ENCODE assay signal across 21 mouse cellular contexts in the genomic region with DNA sequence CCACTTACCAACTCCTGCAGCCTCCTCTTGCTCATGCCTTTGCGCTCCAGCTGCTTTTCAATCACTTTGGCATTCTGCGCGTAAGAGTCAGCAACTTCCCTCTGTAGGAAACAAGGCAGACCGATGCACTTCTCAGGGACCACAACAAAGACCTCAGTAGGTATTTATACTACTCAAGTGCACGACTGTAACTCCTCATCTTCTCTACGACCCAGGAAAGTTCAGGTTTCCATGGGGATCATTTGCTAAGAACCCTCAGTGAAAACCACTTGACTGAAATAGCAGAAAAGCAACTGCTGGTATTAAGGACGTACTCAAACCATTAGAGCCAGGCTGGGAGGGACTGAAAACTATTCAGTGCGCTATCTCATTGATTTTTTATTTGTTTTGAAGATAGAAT.
"Had no signal": no experiment of that assay in that cellular context is flagged by ENCODE, and none has a peak within 500 bp of the region (broad histone marks: within the 10 kb centered on the region; RNA-seq: fewer than 3 reads in every experiment).

No protein-coding gene starts in this region.

- H3K4me1 ChIP-seq: liver, embryonic 13.5 days; liver, embryonic 15.5 days; megakaryocyte, embryonic 14.5 days; midbrain, embryonic 13.5 days; midbrain, embryonic 15.5 days; neural tube, embryonic 13.5 days; neural tube, embryonic 15.5 days had no signal

- H3K4me2 ChIP-seq: liver, embryonic 11.5 days; liver, embryonic 13.5 days; liver, embryonic 15.5 days; lung, embryonic 14.5 days; midbrain, embryonic 11.5 days; midbrain, embryonic 13.5 days; midbrain, embryonic 15.5 days; neural tube, embryonic 13.5 days; neural tube, embryonic 15.5 days had no signal

- DNase-seq: liver, embryonic 13.5 days; liver, postnatal 0 days; lung, embryonic 14.5 days; retina, postnatal 1 day; right cerebral cortex, adult 18-20 months; right cerebral cortex, postnatal 25 days; right cerebral cortex, postnatal 4 days; spleen, adult 18-20 months; thymus, adult 18-20 months; thymus, postnatal 14 days; thymus, postnatal 36 days had no signal

- H3K36me3 ChIP-seq: midbrain, embryonic 15.5 days had no signal

- H3K27me3 ChIP-seq: liver, embryonic 13.5 days; liver, embryonic 15.5 days; megakaryocyte, embryonic 14.5 days; midbrain, embryonic 13.5 days; midbrain, embryonic 15.5 days; neural tube, embryonic 13.5 days; neural tube, embryonic 15.5 days had no signal

- H3K27ac ChIP-seq: liver, embryonic 13.5 days; liver, embryonic 15.5 days; macrophage; midbrain, embryonic 13.5 days; midbrain, embryonic 15.5 days; neural tube, embryonic 13.5 days; neural tube, embryonic 15.5 days had no signal

- ATAC-seq: liver, postnatal 0 days; midbrain, embryonic 13.5 days; midbrain, embryonic 15.5 days had no signal

- H3K9me3 ChIP-seq: liver, embryonic 13.5 days; liver, embryonic 15.5 days; megakaryocyte, embryonic 14.5 days; midbrain, embryonic 13.5 days; midbrain, embryonic 15.5 days; neural tube, embryonic 13.5 days; neural tube, embryonic 15.5 days had no signal

- H3K9ac ChIP-seq: liver, embryonic 13.5 days; liver, embryonic 15.5 days; liver, postnatal 0 days; lung, embryonic 14.5 days; midbrain, embryonic 13.5 days; midbrain, embryonic 15.5 days; neural tube, embryonic 13.5 days; neural tube, embryonic 15.5 days had no signal

- H3K4me3 ChIP-seq: liver, embryonic 13.5 days; liver, embryonic 15.5 days; megakaryocyte, embryonic 14.5 days; midbrain, embryonic 13.5 days; midbrain, embryonic 15.5 days; myocyte; neural tube, embryonic 13.5 days; neural tube, embryonic 15.5 days had no signal
